Mouse (Mus musculus): ENCODE measurements around the gene Faap100.
"Not testable (repeated sequence)": the region's sequence is repeated elsewhere in the genome, so short reads cannot be mapped to it uniquely, and the experiment has no call there.

Faap100 gene

GRCm38 (mm10) chr11:120351250-120352092, 27.1 kb downstream of the Faap100 start:
- DNase-seq (ENCODE audit: low spot score) = no peak

DNA sequence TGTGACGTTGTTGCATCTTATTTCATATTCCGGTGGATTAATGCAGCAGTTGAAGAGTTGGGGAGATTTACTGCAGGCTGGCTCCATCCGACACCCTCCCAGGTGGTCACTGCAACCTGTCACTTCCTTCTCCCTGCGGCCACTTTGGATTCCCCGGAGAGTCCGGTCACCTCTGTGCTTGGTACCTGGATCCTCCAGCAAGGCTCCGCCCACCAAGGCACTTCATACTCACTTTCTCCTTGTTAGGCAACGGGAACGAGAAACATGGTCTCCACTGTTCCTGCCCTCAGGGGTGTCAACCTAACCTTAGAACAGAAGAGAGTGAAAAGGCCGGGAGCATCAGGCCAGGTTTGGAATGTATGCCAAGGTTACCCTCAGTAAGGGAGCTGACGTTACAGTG, 27.9 kb downstream of the Faap100 start:
- no peak for DNase-seq (ENCODE audit: low spot score)

DNA sequence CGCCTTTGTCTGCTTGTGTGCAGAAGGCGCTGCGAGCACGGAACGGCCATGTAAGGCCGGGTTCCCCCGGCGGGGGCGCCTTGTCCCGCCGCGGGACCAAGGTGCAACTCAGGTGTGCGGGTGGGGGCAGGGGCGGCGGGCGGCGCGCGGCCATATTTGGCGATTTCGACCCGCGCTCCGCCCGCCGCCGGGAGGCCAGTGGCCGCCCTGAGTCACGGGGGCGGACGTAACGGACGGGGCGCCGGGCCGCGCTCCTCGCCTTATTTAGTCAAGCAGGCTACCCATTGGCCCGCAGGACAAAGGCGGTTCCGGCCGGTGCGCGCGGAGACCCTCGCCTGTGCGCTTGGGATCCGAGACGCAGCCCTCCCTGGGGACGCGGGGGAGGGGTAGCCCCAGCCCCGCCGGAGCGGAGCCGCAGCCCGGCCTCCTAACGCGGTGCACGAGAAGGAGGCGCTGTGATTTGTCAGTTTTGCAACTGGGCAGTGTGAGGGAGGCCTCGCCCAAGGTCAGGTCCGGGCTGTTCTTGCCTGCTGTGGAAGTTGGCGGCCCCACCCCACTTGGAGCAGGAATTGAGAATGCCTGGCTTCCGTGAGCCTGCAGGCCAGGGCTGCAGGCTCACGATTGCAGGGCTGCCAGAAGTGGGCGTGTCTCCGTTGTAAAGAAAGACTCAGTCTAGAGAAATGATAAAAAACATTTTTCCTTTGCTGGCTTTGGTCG, 28.4 kb downstream of the Faap100 start:
- DNase-seq (ENCODE audit: low spot score) = no peak

DNA sequence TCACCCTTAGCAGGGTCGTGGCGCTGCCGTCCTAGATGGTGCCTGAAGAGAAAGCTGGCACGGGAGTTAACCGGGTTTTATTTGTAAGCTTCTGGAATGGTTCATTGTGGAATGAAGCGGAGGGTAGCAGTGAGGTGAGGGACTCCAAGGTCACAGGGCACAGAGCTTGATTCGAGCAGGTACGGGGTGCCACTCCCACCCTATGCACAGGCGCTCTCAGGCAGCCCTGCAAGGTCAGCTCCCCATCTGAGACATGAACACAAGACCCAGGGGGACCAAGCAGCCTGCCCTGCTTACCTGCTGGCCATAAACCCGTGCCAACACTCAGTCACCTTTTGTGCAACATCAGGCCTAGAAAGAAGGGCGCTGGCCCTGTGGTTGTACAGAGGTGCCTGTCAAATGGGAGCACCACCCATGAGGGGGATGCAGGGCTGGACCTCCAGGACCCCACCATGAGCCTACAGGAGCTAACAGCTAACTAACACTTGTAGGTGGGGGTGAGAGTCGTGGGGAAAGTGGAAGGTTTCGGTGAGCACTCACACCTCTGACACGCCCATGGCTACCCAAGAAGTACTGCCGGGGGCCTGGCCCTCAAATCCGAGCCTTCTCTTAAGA, 29.1 kb downstream of the Faap100 start:
- DNase-seq (ENCODE audit: low spot score) = no peak

GRCm38 (mm10) chr11:120348684-120349370, 29.7 kb downstream of the Faap100 start:
- no peak for DNase-seq (ENCODE audit: low spot score)

- no peak for DNase-seq (ENCODE audit: low spot score)
These were observed 30.5 kb downstream of the Faap100 start, which contains the start of gene Actg1 for GRCm38 (mm10) chr11:120347791-120348683. Actg1 (minus strand) TSS chr11:120348542.

DNA sequence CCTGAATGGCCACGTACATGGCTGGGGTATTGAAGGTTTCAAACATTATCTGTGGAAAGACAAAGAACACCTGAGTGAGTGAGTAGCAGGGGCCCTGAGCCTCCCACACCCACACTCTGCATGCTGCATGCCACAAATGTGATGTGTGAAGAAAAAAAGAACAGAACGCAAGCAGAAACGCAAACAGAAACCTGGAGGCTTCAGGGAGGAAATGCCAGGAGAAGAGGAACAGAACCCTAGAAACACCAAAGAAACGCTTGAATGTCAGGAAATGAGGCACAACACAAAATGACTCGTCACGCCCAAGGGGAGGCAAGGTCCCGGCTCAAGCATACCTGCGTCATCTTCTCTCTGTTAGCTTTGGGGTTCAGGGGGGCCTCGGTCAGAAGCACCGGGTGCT, 31.3 kb downstream of the Faap100 start:
- DNase-seq (ENCODE audit: low spot score) = no peak

- not testable (repeated sequence) for DNase-seq (ENCODE audit: low spot score)
These were observed 32.1 kb downstream of the Faap100 start for GRCm38 (mm10) chr11:120346383-120347034.

DNA sequence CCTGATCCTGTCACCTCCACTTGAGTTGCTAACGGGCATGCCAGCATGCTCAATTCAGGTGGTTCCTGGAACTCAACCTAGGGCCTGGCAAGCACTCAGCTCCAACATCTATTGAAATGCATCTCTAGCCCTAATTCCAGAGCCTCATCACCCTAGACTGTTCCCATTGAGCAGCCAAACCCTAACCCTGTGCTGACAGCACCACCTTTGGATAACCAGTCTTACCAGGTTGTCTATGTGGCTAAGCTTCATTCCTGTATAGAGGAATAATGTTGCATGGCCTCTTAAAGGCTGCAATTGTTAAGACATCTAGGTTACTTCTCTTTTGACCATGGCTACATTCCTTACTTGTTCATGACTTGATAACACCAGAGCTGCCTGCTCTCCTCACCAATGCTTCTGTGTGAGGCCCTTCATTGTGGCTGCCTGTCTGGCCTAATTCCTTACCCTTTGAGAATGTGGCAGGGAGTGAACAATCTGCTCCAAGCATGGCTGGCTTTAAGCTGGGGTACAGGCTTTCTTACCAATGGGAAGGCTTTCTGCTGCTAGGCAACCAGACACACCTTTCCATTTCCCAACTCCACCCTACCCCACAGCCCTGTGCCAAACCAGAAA, 33.4 kb downstream of the Faap100 start:
- no peak for DNase-seq (ENCODE audit: low spot score)

GRCm38 (mm10) chr11:120344310-120344920, 34.1 kb downstream of the Faap100 start:
- DNase-seq (ENCODE audit: low spot score) = no peak

- DNase-seq (ENCODE audit: low spot score) = no peak
These were observed 34.9 kb downstream of the Faap100 start for GRCm38 (mm10) chr11:120343519-120344309.

GRCm38 (mm10) chr11:120342656-120343160, 35.9 kb downstream of the Faap100 start:
- DNase-seq (ENCODE audit: low spot score) = no peak

DNA sequence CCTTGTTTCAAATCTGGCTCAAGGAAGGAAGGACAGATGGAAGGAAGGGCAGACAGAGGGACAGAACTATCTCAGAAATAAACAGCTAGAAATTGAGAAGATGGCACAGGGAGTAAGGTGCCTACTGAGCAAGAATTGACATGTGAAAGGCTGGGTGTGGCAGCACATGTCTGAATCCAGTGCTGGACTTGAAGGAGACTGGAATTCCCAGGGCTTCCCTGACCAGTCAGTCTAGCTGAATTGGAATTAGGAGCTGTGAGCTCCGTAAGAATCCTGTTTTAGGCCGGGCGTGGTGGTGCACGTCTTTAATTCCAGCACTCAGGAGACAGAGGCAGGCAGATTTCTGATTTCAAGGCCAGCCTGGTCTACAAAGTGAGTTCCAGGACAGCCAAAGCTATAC, 36.9 kb downstream of the Faap100 start:
- no peak for DNase-seq (ENCODE audit: low spot score)

DNA sequence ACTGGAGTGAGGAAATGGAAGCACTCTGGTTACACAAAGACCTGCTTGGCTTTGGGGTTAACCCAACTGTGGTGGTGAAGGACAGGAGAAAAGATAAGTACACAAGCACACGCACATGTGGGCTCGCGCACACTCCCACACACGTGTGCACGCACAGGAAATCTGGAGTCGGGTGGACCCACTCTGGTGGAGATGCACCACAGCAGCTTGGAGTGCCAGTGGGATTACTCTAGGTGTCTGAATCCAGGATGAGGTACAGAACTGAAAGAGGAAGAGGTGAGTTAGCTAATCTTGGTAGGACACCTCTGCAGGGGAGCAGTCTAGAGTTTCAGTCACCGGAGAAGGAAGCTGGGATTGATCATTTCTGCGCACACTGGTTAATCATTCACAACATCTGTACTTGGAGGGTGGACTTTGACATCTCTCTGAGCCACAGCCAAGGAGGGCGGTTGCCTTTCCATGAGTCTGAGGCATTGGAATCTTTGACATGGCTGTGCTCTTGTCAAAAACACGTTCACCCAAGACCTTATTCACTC, 38.5 kb downstream of the Faap100 start:
- DNase-seq (ENCODE audit: low spot score) = no peak

GRCm38 (mm10) chr11:120338786-120339185, 39.8 kb downstream of the Faap100 start:
- DNase-seq (ENCODE audit: low spot score) = no peak

- DNase-seq (ENCODE audit: low spot score) = no peak
These were observed 41.1 kb downstream of the Faap100 start for GRCm38 (mm10) chr11:120337447-120337846.

- no peak for DNase-seq (ENCODE audit: low spot score)
These were observed 43.0 kb downstream of the Faap100 start for GRCm38 (mm10) chr11:120335431-120336021.

- DNase-seq (ENCODE audit: low spot score) = no peak
These were observed 58.4 kb downstream of the Faap100 start for GRCm38 (mm10) chr11:120320156-120320555.
